Mouse (Mus musculus) telencephalon, adult 2 months (tissue): Measurements from ENCODE around the gene Mre11a.
"Not testable (repeated sequence)": the region's sequence is repeated elsewhere in the genome, so short reads cannot be mapped to it uniquely, and the experiment has no call there.

Experiments used
- DNase-seq: peaks from one replicate; pipeline ENCODE4 v3.0.0-alpha.2; 2011; ENCODE audit warnings: low read depth, low spot score

Mre11a gene

DNA sequence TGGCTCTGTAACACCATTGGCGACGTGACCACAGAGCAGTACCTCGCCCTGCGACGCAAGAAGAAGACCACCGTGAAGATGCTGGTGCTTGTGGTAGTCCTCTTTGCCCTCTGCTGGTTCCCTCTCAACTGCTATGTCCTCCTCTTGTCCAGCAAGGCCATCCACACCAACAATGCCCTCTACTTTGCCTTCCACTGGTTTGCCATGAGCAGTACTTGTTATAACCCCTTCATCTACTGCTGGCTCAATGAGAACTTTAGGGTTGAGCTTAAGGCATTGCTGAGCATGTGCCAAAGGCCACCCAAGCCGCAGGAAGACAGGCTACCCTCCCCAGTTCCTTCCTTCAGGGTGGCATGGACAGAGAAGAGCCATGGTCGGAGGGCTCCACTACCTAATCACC lies 83.9 kb downstream of the Mre11a start:
- no peak for DNase-seq

DNA sequence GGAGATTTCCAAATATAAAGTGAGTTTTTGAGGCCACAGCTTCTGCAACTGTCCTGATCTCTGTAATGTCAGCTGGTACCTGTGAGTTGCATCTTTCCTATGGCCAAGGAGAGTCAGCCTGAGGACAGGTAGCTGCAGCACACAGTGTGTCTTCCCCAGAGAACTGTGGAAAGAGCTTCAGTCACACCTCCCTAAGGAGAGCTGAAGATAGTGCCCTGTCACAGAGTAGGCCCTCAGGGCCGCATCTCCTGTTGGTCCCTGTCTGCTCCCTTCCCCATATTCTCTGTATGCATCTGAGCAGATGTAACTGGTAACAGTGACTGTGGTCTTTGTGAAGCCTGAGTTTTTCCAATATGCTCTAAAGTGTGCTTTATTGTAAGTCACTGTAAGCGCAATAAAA lies 85.9 kb downstream of the Mre11a start:
- no peak for DNase-seq

- no peak for DNase-seq
Measured at GRCm38 (mm10) chr9:14870802-14871201, 86.3 kb downstream of the Mre11a start.

DNA sequence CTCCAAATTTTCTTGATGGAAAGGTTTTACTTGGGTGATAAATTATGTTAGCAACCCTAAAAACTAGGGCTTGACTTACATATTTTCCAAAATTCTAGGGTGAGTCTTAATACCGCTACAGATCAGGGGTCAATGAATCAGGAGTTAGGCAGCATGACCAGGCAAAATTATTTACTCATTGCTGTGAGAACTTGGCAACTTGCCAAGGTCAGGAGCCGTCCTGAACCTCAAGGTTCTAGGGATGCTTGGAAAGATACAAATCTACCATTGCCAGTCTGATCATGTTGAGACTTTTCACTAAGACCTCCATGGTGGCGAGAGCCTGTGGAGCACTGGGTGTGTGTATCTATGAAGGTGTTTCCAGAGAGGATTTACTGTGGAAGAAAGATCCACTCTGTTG lies 87.1 kb downstream of the Mre11a start:
- DNase-seq = no peak

- DNase-seq = no peak
Measured at GRCm38 (mm10) chr9:14872181-14872930, 87.9 kb downstream of the Mre11a start.

GRCm38 (mm10) chr9:14875743-14876507 lies 91.5 kb downstream of the Mre11a start:
- DNase-seq = no peak

- not testable (repeated sequence) for DNase-seq
Measured at GRCm38 (mm10) chr9:14876566-14876965, 92.1 kb downstream of the Mre11a start.

DNA sequence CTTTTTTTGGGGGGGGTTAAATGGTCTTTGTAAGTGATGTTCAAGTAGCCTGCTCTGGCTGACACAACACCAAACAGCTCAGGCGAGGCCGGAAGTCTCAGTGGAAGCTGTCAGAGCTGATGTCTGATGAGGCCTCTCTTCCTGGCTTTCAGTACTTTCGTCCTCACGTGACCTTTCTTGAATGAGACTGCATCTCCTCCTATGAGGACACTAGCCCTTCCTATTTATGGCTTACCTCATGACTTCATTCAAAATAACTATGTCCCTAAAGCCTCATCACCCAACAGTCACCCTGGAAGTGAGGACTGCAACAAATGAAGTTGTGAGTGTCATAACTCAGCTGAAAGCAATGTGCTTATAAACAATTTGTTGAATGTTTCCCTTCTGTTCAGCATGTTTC lies 100.2 kb downstream of the Mre11a start:
- no peak for DNase-seq

DNA sequence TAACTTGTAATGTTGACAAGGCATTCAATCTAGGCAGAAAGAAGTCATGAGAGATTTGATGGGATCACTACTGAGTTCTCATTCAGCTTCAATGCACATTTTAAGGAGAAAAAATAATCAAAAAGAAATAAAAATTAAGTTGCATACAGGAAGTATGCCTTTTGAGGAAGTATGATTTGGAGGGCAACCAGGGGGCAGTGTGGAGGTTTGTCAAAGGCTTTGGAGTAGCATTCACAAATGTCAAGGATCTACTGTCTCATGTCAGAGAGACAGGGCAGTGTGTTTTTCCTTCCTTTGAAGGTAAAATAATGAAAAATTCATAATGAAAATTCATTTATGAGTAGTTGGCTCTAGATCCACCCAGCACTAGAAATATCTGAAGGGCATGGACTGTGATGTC lies 100.7 kb downstream of the Mre11a start:
- no peak for DNase-seq

DNA sequence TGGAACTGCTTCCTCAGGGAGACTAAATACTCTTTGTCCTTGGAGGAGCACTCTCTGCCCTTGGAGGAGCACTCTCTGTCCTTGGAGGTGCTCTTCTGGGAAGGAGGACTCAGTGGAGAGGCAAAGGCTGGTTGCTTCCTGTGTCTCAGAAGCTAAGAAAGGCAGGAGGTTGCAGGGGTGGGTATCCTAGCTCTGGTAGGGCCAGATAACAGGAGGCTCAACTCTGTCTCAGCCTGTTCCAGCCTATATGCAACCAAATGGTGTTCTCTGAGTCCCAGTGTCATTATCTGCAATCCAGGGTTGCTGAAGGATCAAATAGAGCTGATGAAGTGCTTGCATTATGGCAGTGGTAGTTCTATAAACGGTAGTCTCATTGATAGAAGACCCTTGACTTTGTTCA lies 101.5 kb downstream of the Mre11a start:
- DNase-seq = no peak
